ENCODE assay signal across 9 mouse cellular contexts in the genomic region with DNA sequence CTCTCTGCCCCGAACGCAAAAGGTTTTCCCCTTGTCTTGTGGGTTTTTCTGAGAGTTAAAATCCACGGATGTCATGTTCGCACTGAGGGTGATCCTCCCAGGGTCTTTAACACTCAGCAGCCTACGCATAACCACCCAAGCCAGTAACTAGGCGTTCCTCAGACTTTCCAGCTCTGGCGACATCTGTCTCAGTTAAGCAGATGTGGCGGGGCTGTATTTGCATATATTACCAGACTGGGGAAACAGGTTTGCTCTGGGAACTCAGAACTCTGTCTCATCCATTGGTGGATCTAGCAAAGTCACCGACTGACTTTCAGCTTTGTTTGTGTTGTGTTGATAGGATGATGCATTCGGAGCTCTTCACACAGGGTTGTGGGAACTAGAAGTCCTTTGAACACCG. TPM values are rescaled to one million over a fixed set of nuclear protein-coding genes. Genes with fewer than 3 reads are reported as not detected.
A peak's percentile ranks its signal among the peaks of the same experiment; 100 is the strongest.
DNase-seq lines count a peak whose midpoint lies in the region; ATAC-seq and TF ChIP-seq lines count a peak whose summit lies in the region.
"Had no signal": no experiment of that assay in that cellular context is flagged by ENCODE, and none has a peak within 500 bp of the region (broad histone marks: within the 10 kb centered on the region; RNA-seq: fewer than 3 reads in every experiment).

No protein-coding gene starts in this region.

- no peak overlapping the region for H3K27ac ChIP-seq in left cerebral cortex, adult 2 months
- H3K27ac ChIP-seq in embryonic facial prominence, embryonic 13.5 days, result peak overlapping the region; percentile 33; the same call in 1 of the 2 replicates
- H3K27ac ChIP-seq in intestine, postnatal 0 days (ENCODE audit: low read depth, low read length), result no peak overlapping the region
- no peak overlapping the region for H3K27ac ChIP-seq in neural tube, embryonic 15.5 days (replicated peaks)

- peak overlapping the region; percentile 66 for H3K9ac ChIP-seq in embryonic facial prominence, embryonic 13.5 days
- no peak overlapping the region for H3K9ac ChIP-seq in intestine, postnatal 0 days (ENCODE audit: low read depth, low read length)
- H3K9ac ChIP-seq in neural tube, embryonic 15.5 days (replicated peaks), result peak overlapping the region; percentile 42

- no peaks in the 10 kb centered on the region for H3K36me3 ChIP-seq in embryonic facial prominence, embryonic 13.5 days
- no peaks in the 10 kb centered on the region for H3K36me3 ChIP-seq in intestine, postnatal 0 days (ENCODE audit: control insufficient read depth, insufficient read depth)
- no peaks in the 10 kb centered on the region for H3K36me3 ChIP-seq in neural tube, embryonic 15.5 days

- no peaks in the 10 kb centered on the region for H3K9me3 ChIP-seq in embryonic facial prominence, embryonic 13.5 days
- H3K9me3 ChIP-seq in intestine, postnatal 0 days (ENCODE audit: control insufficient read depth), result no peaks in the 10 kb centered on the region
- no peaks in the 10 kb centered on the region for H3K9me3 ChIP-seq in neural tube, embryonic 15.5 days (replicated peaks)

- H3K4me3 ChIP-seq in left cerebral cortex, adult 2 months, result peak overlapping the region; percentile 37
- H3K4me3 ChIP-seq in embryonic facial prominence, embryonic 13.5 days, result peak overlapping the region; percentile 40
- H3K4me3 ChIP-seq in intestine, postnatal 0 days (ENCODE audit: low read depth, low read length), result 0 out of 2 replicates have a peak overlapping the region, but pooled peaks have one; percentile 4
- H3K4me3 ChIP-seq in neural tube, embryonic 15.5 days (replicated peaks), result peak overlapping the region; percentile 37
- H3K4me3 ChIP-seq: megakaryocyte, embryonic 14.5 days had no signal

- DNase-seq in left cerebral cortex, adult 2 months (ENCODE audit: extremely low spot score in 1 of 2, low spot score in 2 of 2), result no peak
- DNase-seq in left cerebral cortex, postnatal 4 days, result no peak
- no peak for DNase-seq in B cell, adult 2 months
- no peak for DNase-seq in gastrocnemius, postnatal 4 days (ENCODE audit: low spot score in 2 of 2)

- ATAC-seq in embryonic facial prominence, embryonic 13.5 days (ENCODE audit: insufficient number of reproducible peaks, insufficient read depth, low FRiP score, low TSS enrichment, low read depth), result no peak
- ATAC-seq in intestine, postnatal 0 days, result no peak
- ATAC-seq in neural tube, embryonic 15.5 days (ENCODE audit: low FRiP score), result no peak
- no peak for ATAC-seq in erythroid progenitor cell, adult 5-6 weeks (replicated peaks; ENCODE audit: low FRiP score, poor library complexity, severe bottlenecking)

- WGBS in embryonic facial prominence, embryonic 13.5 days, result 8% methylated on average over 11 of the region's 11 CpGs
- 10% methylated on average over 11 of the region's 11 CpGs for WGBS in intestine, postnatal 0 days
- WGBS in neural tube, embryonic 15.5 days, result 10% methylated on average over 11 of the region's 11 CpGs

- no peak for TF ChIP-seq CTCF in left cerebral cortex, adult 2 months (IDR thresholded peaks at IDR 0.05)
- TF ChIP-seq CTCF in intestine, postnatal 0 days (IDR thresholded peaks at IDR 0.05; ENCODE audit: low read depth), result no peak

- peaks cover 33% of the 10 kb centered on the region for H3K4me1 ChIP-seq in embryonic facial prominence, embryonic 13.5 days
- 0 out of 2 replicates have a peak, but pooled peaks cover 4% of the 10 kb centered on the region for H3K4me1 ChIP-seq in intestine, postnatal 0 days (replicated peaks; ENCODE audit: control insufficient read depth, insufficient read depth, low read length)
- peaks cover 16% of the 10 kb centered on the region for H3K4me1 ChIP-seq in neural tube, embryonic 15.5 days

- H3K27me3 ChIP-seq in embryonic facial prominence, embryonic 13.5 days, result no peaks in the 10 kb centered on the region
- peaks cover 3% of the 10 kb centered on the region; the same call in 1 of the 2 replicates for H3K27me3 ChIP-seq in intestine, postnatal 0 days (replicated peaks; ENCODE audit: control insufficient read depth, insufficient read depth, low read length)
- 0 out of 2 replicates have a peak, but pooled peaks cover 10% of the 10 kb centered on the region for H3K27me3 ChIP-seq in neural tube, embryonic 15.5 days (replicated peaks)

- H3K4me2 ChIP-seq in embryonic facial prominence, embryonic 13.5 days, result peak overlapping the region; percentile 76
- peak overlapping the region; percentile 52 for H3K4me2 ChIP-seq in intestine, postnatal 0 days (replicated peaks; ENCODE audit: low read depth)
- H3K4me2 ChIP-seq in neural tube, embryonic 15.5 days, result peak overlapping the region; percentile 72

- intact Hi-C loops in left cerebral cortex, adult 2 months (cut with DNase I), result no loop called here
- intact Hi-C loops in left cerebral cortex, postnatal 4 days (cut with DNase I), result no loop called here

RNA-seq across cellular contexts. Expression of gene Tnfrsf19, which starts 10.7 kb away (rescaled TPM):
- total RNA-seq in left cerebral cortex, adult 2 months (2021), result 10 to 100 TPM; 49.5 to 51.9 TPM
- 10 to 100 TPM; 76.9 to 81.3 TPM for total RNA-seq in left cerebral cortex, postnatal 4 days (2021)
- polyA plus RNA-seq in embryonic facial prominence, embryonic 13.5 days (2015; fragmentation: Nextera tagmentation; extraction: Ambion mirVana), result 81.8 and 95.3 TPM in 2 replicates
- 4.7 and 6.1 TPM in 2 replicates for polyA plus RNA-seq in intestine, postnatal 0 days (2015; fragmentation: Nextera tagmentation; extraction: Ambion mirVana)
- 28.8 and 30.3 TPM in 2 replicates for polyA plus RNA-seq in neural tube, embryonic 15.5 days (2015; fragmentation: Nextera tagmentation; extraction: Ambion mirVana)
- total RNA-seq in erythroid progenitor cell, adult 5-6 weeks (2015; ENCODE audit: low replicate concordance), result 1.8 TPM in 1 of 2 replicates, not detected in the other
- 1.8 and 3.2 TPM in 2 replicates for total RNA-seq in erythroid progenitor cell, adult 5-6 weeks (2017; ENCODE audit: low replicate concordance)
- 10 to 100 TPM; 11.9 to 16.6 TPM for total RNA-seq in gastrocnemius, postnatal 4 days (2021)
